Mouse (Mus musculus) skeletal muscle tissue, adult 2 months (tissue): ENCODE measurements around the gene B4galt1.

Experiments used
- DNase-seq: peaks from one replicate; pipeline ENCODE4 v3.0.0-alpha.2; 2012; ENCODE audit warnings: low read depth, low spot score

Gene B4galt1

DNA sequence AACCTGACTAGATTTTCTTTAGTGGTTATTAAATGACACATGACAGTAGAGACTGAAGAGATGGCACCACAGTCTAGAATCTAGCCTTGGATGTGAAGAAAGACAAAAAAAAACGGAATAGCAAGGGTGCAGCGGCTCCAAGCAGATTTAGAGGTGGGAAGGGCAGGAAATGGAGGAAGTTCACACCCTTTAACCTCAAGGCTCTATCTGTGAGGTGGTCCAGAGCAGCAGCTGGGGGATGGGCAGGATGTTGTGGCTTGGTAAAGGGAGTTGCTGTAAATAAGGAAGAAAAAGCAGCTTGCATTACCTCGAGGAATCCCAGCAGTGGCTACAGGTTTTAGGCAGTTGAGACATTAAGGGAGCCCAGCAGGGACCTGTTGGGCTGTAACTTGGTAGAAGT, 72.7 kb downstream of the B4galt1 start:
- no peak for DNase-seq

DNA sequence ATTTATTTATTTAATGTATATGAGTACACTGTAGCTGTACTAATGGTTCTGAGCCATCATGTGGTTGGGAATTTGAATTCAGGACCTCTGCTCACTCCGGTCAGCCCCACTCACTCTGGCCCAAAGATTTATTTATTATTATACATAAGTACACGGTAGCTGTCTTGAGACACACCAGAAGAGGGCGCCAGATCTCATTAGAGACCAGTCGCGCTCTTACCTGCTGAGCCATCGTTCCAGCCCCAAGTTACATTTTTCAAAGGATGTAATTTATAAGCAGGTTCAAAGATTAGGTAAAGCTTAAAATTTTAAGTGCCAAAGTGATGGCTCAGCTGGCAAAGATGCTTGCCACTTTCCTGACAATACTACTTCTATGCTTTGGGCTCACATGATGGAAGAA, 75.1 kb downstream of the B4galt1 start:
- DNase-seq, result no peak

- no peak for DNase-seq
These were observed 76.7 kb downstream of the B4galt1 start for GRCm38 (mm10) chr4:40777116-40777515.

DNA sequence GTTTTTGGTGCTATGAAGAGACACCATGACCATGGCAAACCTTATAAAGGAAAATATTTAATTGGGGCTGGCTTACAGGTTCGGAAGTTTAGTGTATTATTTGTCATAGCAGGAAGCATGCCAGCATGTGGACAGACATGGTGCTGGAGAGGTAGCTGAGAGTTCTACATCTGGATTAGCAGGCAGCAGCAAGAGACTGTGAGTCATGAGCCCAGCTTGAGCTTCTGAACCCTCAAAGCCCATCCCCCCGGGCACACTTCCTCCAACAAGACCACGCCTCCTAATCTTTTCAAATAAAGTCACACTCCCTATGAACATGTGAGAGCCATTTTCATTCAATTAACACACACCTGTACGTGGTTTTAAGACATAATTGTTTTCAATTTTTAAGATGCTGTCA, 77.4 kb downstream of the B4galt1 start:
- DNase-seq, result no peak

DNA sequence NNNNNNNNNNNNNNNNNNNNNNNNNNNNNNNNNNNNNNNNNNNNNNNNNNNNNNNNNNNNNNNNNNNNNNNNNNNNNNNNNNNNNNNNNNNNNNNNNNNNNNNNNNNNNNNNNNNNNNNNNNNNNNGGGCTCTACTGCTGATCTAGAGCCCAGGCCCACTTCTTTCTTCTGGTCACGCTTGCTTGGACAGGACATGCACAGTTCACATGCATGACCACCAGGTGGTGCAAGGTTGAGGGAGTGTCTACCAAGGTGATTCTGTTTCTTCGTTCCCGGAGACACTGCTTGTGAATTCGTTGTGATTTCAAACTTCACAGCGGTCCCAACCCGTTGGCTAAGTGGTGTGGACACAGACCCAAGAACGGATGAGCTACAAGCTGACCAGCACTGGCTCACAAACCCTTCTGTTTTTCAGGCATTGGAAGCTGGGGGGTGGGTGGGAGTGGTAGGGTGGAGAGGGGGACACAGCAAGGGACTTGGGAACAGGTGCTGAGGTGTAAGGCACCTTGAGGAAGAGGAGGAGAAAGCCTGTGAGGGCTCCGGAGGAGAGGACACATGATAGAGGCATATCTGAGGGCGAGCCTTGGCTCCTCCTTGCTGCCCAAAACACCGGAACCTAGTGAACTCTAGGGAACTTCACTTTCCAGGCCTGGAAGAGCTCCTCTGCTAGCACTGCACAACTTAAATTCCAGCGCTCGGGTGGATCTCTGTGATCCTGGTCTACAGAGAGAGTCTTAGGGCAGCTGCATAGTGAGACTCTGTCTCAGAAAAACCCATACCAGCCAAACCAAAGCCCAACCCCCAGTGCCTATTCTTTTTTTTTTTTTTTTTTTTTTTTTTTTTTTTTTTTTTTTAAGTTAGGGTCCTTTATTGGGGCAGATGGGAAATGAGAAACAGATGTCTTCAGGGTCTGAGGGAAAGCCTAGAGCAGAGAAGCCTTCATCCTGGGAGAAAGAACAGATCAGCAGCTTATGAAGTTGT, 79.2 kb downstream of the B4galt1 start:
- DNase-seq, result peak; percentile 74

GRCm38 (mm10) chr4:40759876-40760275, 93.9 kb downstream of the B4galt1 start:
- DNase-seq, result no peak

DNA sequence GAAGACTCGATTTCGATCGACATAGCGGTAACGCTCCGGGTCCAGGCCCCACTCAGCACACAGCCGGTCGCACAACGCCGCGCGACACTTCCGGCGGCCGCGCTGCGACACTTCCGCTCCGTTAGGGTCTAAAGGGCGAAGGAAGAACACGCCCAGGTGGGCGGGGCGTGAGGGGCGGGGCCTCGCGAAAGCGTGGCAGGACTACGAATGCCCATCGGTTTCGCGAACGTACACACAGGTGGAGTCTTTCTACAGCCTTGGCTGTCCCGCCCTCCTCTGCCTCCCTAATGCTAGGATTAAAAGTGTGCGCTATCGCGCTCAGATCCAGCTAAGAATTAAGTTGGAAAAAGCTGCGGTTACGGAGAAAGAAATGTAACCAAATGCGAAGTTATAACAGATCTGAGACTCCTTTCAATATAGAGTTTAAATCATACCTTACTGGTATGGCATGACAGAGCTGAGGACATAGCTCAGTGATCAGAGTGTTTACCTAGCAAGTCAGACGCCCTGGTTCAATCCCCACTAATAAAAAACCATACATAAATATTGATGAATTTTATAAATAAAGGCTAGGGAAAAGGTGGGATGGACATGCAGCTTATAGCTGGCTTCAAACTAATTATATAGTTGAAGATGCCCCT, 95.9 kb downstream of the B4galt1 start, which contains the start of gene Smu1:
Gene Smu1 (minus strand): TSS at position 144 of the 641 bp plus-strand sequence.
- peak; percentile 92 for DNase-seq

DNA sequence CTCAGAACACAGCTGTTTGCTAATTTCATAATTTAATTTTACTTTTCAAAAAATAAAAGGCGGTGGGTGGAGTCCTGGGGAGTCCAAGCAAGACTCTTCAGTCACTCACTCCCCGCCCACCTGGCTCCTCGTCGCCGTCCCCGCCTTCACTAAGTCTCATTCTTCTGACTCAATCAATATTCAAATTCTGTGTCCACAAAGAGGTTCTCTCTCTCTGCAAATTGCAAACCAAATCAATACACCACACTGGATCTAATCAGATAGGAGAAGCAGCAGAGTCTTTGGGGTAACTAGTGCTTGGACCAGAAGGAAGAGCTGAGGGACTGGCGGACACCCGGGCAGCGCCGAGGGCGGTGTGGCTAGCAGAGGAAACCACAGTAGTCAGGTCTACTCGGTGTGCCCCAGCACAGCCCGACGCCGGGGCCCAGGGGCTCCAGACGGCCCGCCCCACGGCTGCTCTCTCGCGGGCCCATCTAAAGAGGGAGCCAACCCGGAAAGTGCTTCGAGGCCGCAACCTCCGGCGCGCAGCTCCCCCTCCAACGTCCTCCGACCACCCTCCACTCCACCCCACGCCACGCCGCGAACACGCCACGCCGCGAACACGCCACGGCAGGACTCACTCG, 96.5 kb downstream of the B4galt1 start:
- no peak for DNase-seq
